Mouse (Mus musculus): Measurements from ENCODE around the gene Cdc42. TPM values are rescaled to one million over a fixed set of nuclear protein-coding genes. Genes with fewer than 3 reads are reported as not detected.
A peak's percentile ranks its signal among the peaks of the same experiment; 100 is the strongest.

Cdc42 gene
- total RNA-seq (2021): 100 to 1,000 TPM; 276 to 285 TPM

- peak; percentile 99 for DNase-seq
Measured at GRCm38 (mm10) chr4:137357517-137358254, at the start of gene Cdc42. TSS of gene Cdc42 (minus strand) at chr4:137357720.

GRCm38 (mm10) chr4:137405571-137405970, 48.1 kb upstream of the Cdc42 start:
- no peak for DNase-seq

- peak; percentile 49 for DNase-seq
Measured at GRCm38 (mm10) chr4:137396641-137397525, 39.4 kb upstream of the Cdc42 start.

GRCm38 (mm10) chr4:137393378-137394135, 36.0 kb upstream of the Cdc42 start:
- peak; percentile 35 for DNase-seq

- DNase-seq: no peak
Measured at GRCm38 (mm10) chr4:137392874-137393273, 35.4 kb upstream of the Cdc42 start.

GRCm38 (mm10) chr4:137391287-137391686, 33.8 kb upstream of the Cdc42 start:
- DNase-seq: no peak

- no peak for DNase-seq
Measured at GRCm38 (mm10) chr4:137390196-137390595, 32.7 kb upstream of the Cdc42 start.

- no peak for DNase-seq
Measured at GRCm38 (mm10) chr4:137388983-137389382, 31.5 kb upstream of the Cdc42 start.

GRCm38 (mm10) chr4:137388059-137388794, 30.7 kb upstream of the Cdc42 start:
- peak; percentile 84 for DNase-seq

- no peak for DNase-seq
Measured at GRCm38 (mm10) chr4:137387482-137388058, 30.1 kb upstream of the Cdc42 start.

GRCm38 (mm10) chr4:137380702-137381605, 23.4 kb upstream of the Cdc42 start:
- DNase-seq: no peak

GRCm38 (mm10) chr4:137379713-137380255, 22.3 kb upstream of the Cdc42 start:
- DNase-seq: no peak

- no peak for DNase-seq
Measured at GRCm38 (mm10) chr4:137379085-137379484, 21.6 kb upstream of the Cdc42 start.

GRCm38 (mm10) chr4:137377526-137378304, 20.2 kb upstream of the Cdc42 start:
- DNase-seq: no peak

GRCm38 (mm10) chr4:137376778-137377177, 19.3 kb upstream of the Cdc42 start:
- no peak for DNase-seq

GRCm38 (mm10) chr4:137375314-137376278, 18.1 kb upstream of the Cdc42 start:
- DNase-seq: no peak

- no peak for DNase-seq
Measured at GRCm38 (mm10) chr4:137373711-137374110, 16.2 kb upstream of the Cdc42 start.

All from heart, postnatal 4 days (tissue).